Mouse (Mus musculus): ENCODE results near the gene 4930564D02Rik. TPM values are rescaled to one million over a fixed set of nuclear protein-coding genes. Genes with fewer than 3 reads are reported as not detected.
A peak's percentile ranks its signal among the peaks of the same experiment; 100 is the strongest.

4930564D02Rik gene
- total RNA-seq, 2 experiments from 2014 or later = not detected

GRCm38 (mm10) chr3:105054952-105055351 lies 11.7 kb upstream of the 4930564D02Rik start:
- intact Hi-C loops (cut with DNase I) = no loop called here
- peak; percentile 69 to 72 for DNase-seq

GRCm38 (mm10) chr3:105055666-105056065 lies 11.0 kb upstream of the 4930564D02Rik start:
- intact Hi-C loops (cut with DNase I) = no loop called here
- DNase-seq = peak in 1 of 2 experiments; percentile 31

GRCm38 (mm10) chr3:105058627-105059513 lies 7.8 kb upstream of the 4930564D02Rik start:
- intact Hi-C loops (cut with DNase I) = loop anchor here (1.0 to 2.0 kb wide), 4 partner anchors 67 to 344 kb away; partner anchors contain the start of genes Capza1, Rhoc and St7l
- DNase-seq = peak; percentile 85 to 89

- DNase-seq = no peak
- intact Hi-C loops (cut with DNase I) = loop anchor here (1.0 to 2.0 kb wide), 4 partner anchors 68 to 345 kb away; partner anchors contain the start of genes Capza1, Rhoc and St7l
These were observed 6.7 kb upstream of the 4930564D02Rik start for GRCm38 (mm10) chr3:105059911-105060310.

GRCm38 (mm10) chr3:105060992-105061391 lies 5.7 kb upstream of the 4930564D02Rik start:
- DNase-seq = no peak
- intact Hi-C loops (cut with DNase I) = no loop called here

- DNase-seq = no peak
- intact Hi-C loops (cut with DNase I) = no loop called here
These were observed 5.1 kb upstream of the 4930564D02Rik start for GRCm38 (mm10) chr3:105061496-105061895.

GRCm38 (mm10) chr3:105061991-105062390 lies 4.7 kb upstream of the 4930564D02Rik start:
- intact Hi-C loops (cut with DNase I) = no loop called here
- DNase-seq = no peak

- intact Hi-C loops (cut with DNase I) = no loop called here
- no peak for DNase-seq
These were observed 4.0 kb upstream of the 4930564D02Rik start for GRCm38 (mm10) chr3:105062676-105063075.

- DNase-seq = no peak
- intact Hi-C loops (cut with DNase I) = no loop called here
These were observed 3.9 kb downstream of the 4930564D02Rik start for GRCm38 (mm10) chr3:105070553-105070952.

GRCm38 (mm10) chr3:105071251-105071650 lies 4.6 kb downstream of the 4930564D02Rik start:
- intact Hi-C loops (cut with DNase I) = no loop called here
- DNase-seq = no peak

GRCm38 (mm10) chr3:105072536-105072935 lies 5.9 kb downstream of the 4930564D02Rik start:
- intact Hi-C loops (cut with DNase I) = no loop called here
- DNase-seq = no peak

GRCm38 (mm10) chr3:105075796-105076195 lies 9.2 kb downstream of the 4930564D02Rik start:
- intact Hi-C loops (cut with DNase I) = loop anchor here (2.0 kb wide), 1 partner anchor 15 kb away; no protein-coding TSS in a partner anchor
- DNase-seq = no peak

GRCm38 (mm10) chr3:105078231-105078826 lies 11.7 kb downstream of the 4930564D02Rik start:
- intact Hi-C loops (cut with DNase I) = loop anchor here (1.0 kb wide), 1 partner anchor 87 kb away; no protein-coding TSS in a partner anchor

GRCm38 (mm10) chr3:105087344-105087743 lies 20.7 kb downstream of the 4930564D02Rik start:
- DNase-seq = peak in 1 of 2 experiments; percentile 8
- intact Hi-C loops (cut with DNase I) = no loop called here

More at GRCm38 (mm10) chr3:105078231-105078826, 11.7 kb downstream of the 4930564D02Rik start:
- DNase-seq = peak; percentile 57 to 71

GRCm38 (mm10) chr3:105088638-105089037 lies 22.0 kb downstream of the 4930564D02Rik start:
- DNase-seq = no peak
- intact Hi-C loops (cut with DNase I) = no loop called here

- DNase-seq = no peak
- intact Hi-C loops (cut with DNase I) = loop anchor here (2.0 kb wide), 1 partner anchor 13 kb away; no protein-coding TSS in a partner anchor
These were observed 23.5 kb downstream of the 4930564D02Rik start for GRCm38 (mm10) chr3:105090147-105090546.

- intact Hi-C loops (cut with DNase I) = loop anchor here (2.0 kb wide), 1 partner anchor 14 kb away; no protein-coding TSS in a partner anchor
- DNase-seq = peak; percentile 37 to 46
These were observed 24.3 kb downstream of the 4930564D02Rik start for GRCm38 (mm10) chr3:105090981-105091380.

- DNase-seq = no peak
- intact Hi-C loops (cut with DNase I) = no loop called here
These were observed 26.3 kb downstream of the 4930564D02Rik start for GRCm38 (mm10) chr3:105092721-105093505.

- no peak for DNase-seq
These were observed 27.8 kb downstream of the 4930564D02Rik start for GRCm38 (mm10) chr3:105094448-105094847.

GRCm38 (mm10) chr3:105095026-105095425 lies 28.4 kb downstream of the 4930564D02Rik start:
- intact Hi-C loops (cut with DNase I) = no loop called here
- no peak for DNase-seq

More at GRCm38 (mm10) chr3:105094448-105094847, 27.8 kb downstream of the 4930564D02Rik start:
- intact Hi-C loops (cut with DNase I) = no loop called here

Measured in heart, postnatal 36 days (tissue).